Mouse (Mus musculus): ENCODE data around the gene Mrpl44. TPM values are rescaled to one million over a fixed set of nuclear protein-coding genes. Genes with fewer than 3 reads are reported as not detected.

Mrpl44 gene
- polyA plus RNA-seq, 1 experiment = 15.1 TPM

GRCm38 (mm10) chr1:79760656-79761055, 15.2 kb upstream of the Mrpl44 start:
- H3K36me3 ChIP-seq (ENCODE audit: control insufficient read depth, insufficient read depth, low read length) = no peaks in the 10 kb centered on the region
- peak; percentile 8 for DNase-seq
- no peak overlapping the region for H3K27ac ChIP-seq (ENCODE audit: control insufficient read depth, insufficient read depth, low read length)
- H3K27me3 ChIP-seq (ENCODE audit: control insufficient read depth, insufficient read depth, low read length) = no peaks in the 10 kb centered on the region
- 36% methylated on average over 11 of the region's 11 CpGs for WGBS
- peaks cover 17% of the 10 kb centered on the region for H3K4me1 ChIP-seq (replicated peaks; ENCODE audit: control insufficient read depth, insufficient read depth, low read length)
- peak overlapping the region; percentile 95 for H3K4me3 ChIP-seq (ENCODE audit: control insufficient read depth, insufficient read depth, low read length)
- TF ChIP-seq CTCF (IDR thresholded peaks at IDR 0.05; ENCODE audit: borderline replicate concordance, control insufficient read depth, extremely low read depth, insufficient read depth, low read length, poor library complexity) (no peak), POLR2A (IDR thresholded peaks at IDR 0.05; ENCODE audit: control insufficient read depth, extremely low read depth, insufficient read depth, low read length, poor library complexity) (no peak)

GRCm38 (mm10) chr1:79761106-79761916, 14.5 kb upstream of the Mrpl44 start:
- Histone ChIP-seq H3K4me1 (replicated peaks; ENCODE audit: control insufficient read depth, insufficient read depth, low read length) (peaks cover 17% of the 10 kb centered on the region), H3K27me3 (ENCODE audit: control insufficient read depth, insufficient read depth, low read length) (no peaks in the 10 kb centered on the region), H3K27ac (ENCODE audit: control insufficient read depth, insufficient read depth, low read length) (no peak overlapping the region), H3K36me3 (ENCODE audit: control insufficient read depth, insufficient read depth, low read length) (no peaks in the 10 kb centered on the region), H3K4me3 (ENCODE audit: control insufficient read depth, insufficient read depth, low read length) (peak overlapping the region; percentile 95)
- WGBS = 1% methylated on average over 65 of the region's 65 CpGs
- 0 out of 2 replicates have a peak, but pooled peaks have one; percentile 27 for TF ChIP-seq CTCF (IDR thresholded peaks at IDR 0.05; ENCODE audit: borderline replicate concordance, control insufficient read depth, extremely low read depth, insufficient read depth, low read length, poor library complexity)
- TF ChIP-seq POLR2A (IDR thresholded peaks at IDR 0.05; ENCODE audit: control insufficient read depth, extremely low read depth, insufficient read depth, low read length, poor library complexity) = no peak
- peak; percentile 73 for DNase-seq

GRCm38 (mm10) chr1:79761917-79762271, 13.9 kb upstream of the Mrpl44 start:
- Histone ChIP-seq H3K36me3 (ENCODE audit: control insufficient read depth, insufficient read depth, low read length) (no peaks in the 10 kb centered on the region), H3K4me3 (ENCODE audit: control insufficient read depth, insufficient read depth, low read length) (peak overlapping the region; percentile 95), H3K27me3 (ENCODE audit: control insufficient read depth, insufficient read depth, low read length) (no peaks in the 10 kb centered on the region), H3K4me1 (replicated peaks; ENCODE audit: control insufficient read depth, insufficient read depth, low read length) (peaks cover 17% of the 10 kb centered on the region), H3K27ac (ENCODE audit: control insufficient read depth, insufficient read depth, low read length) (no peak overlapping the region; the same call in none of the 2 replicates)
- under 1% methylated on average over 6 of the region's 6 CpGs for WGBS
- TF ChIP-seq CTCF (IDR thresholded peaks at IDR 0.05; ENCODE audit: borderline replicate concordance, control insufficient read depth, extremely low read depth, insufficient read depth, low read length, poor library complexity) (no peak), POLR2A (IDR thresholded peaks at IDR 0.05; ENCODE audit: control insufficient read depth, extremely low read depth, insufficient read depth, low read length, poor library complexity) (no peak)
- no peak for DNase-seq

- 27% methylated on average over 16 of the region's 16 CpGs for WGBS
- Histone ChIP-seq H3K27me3 (ENCODE audit: control insufficient read depth, insufficient read depth, low read length) (no peaks in the 10 kb centered on the region), H3K4me3 (ENCODE audit: control insufficient read depth, insufficient read depth, low read length) (peak overlapping the region; percentile 5; the same call in 1 of the 2 replicates), H3K36me3 (ENCODE audit: control insufficient read depth, insufficient read depth, low read length) (no peaks in the 10 kb centered on the region), H3K27ac (ENCODE audit: control insufficient read depth, insufficient read depth, low read length) (peak overlapping the region; percentile 70), H3K4me1 (replicated peaks; ENCODE audit: control insufficient read depth, insufficient read depth, low read length) (peaks cover 17% of the 10 kb centered on the region)
- TF ChIP-seq CTCF (IDR thresholded peaks at IDR 0.05; ENCODE audit: borderline replicate concordance, control insufficient read depth, extremely low read depth, insufficient read depth, low read length, poor library complexity) (no peak), POLR2A (IDR thresholded peaks at IDR 0.05; ENCODE audit: control insufficient read depth, extremely low read depth, insufficient read depth, low read length, poor library complexity) (no peak)
- DNase-seq = peak; percentile 21
Observed at GRCm38 (mm10) chr1:79762282-79763250, 13.3 kb upstream of the Mrpl44 start.

- DNase-seq = no peak
- WGBS = 93% methylated on average over 2 of the region's 2 CpGs
- Histone ChIP-seq H3K4me1 (replicated peaks; ENCODE audit: control insufficient read depth, insufficient read depth, low read length) (peaks cover 17% of the 10 kb centered on the region), H3K4me3 (ENCODE audit: control insufficient read depth, insufficient read depth, low read length) (no peak overlapping the region), H3K27me3 (ENCODE audit: control insufficient read depth, insufficient read depth, low read length) (no peaks in the 10 kb centered on the region), H3K27ac (ENCODE audit: control insufficient read depth, insufficient read depth, low read length) (no peak overlapping the region), H3K36me3 (ENCODE audit: control insufficient read depth, insufficient read depth, low read length) (no peaks in the 10 kb centered on the region)
- TF ChIP-seq POLR2A (IDR thresholded peaks at IDR 0.05; ENCODE audit: control insufficient read depth, extremely low read depth, insufficient read depth, low read length, poor library complexity) = no peak
- TF ChIP-seq CTCF (IDR thresholded peaks at IDR 0.05; ENCODE audit: borderline replicate concordance, control insufficient read depth, extremely low read depth, insufficient read depth, low read length, poor library complexity) = no peak
Observed at GRCm38 (mm10) chr1:79764031-79764430, 11.8 kb upstream of the Mrpl44 start.

GRCm38 (mm10) chr1:79764483-79764882, 11.3 kb upstream of the Mrpl44 start:
- Histone ChIP-seq H3K4me3 (ENCODE audit: control insufficient read depth, insufficient read depth, low read length) (no peak overlapping the region), H3K4me1 (replicated peaks; ENCODE audit: control insufficient read depth, insufficient read depth, low read length) (peaks cover 17% of the 10 kb centered on the region), H3K27me3 (ENCODE audit: control insufficient read depth, insufficient read depth, low read length) (no peaks in the 10 kb centered on the region), H3K36me3 (ENCODE audit: control insufficient read depth, insufficient read depth, low read length) (no peaks in the 10 kb centered on the region), H3K27ac (ENCODE audit: control insufficient read depth, insufficient read depth, low read length) (no peak overlapping the region)
- DNase-seq = no peak
- TF ChIP-seq CTCF (IDR thresholded peaks at IDR 0.05; ENCODE audit: borderline replicate concordance, control insufficient read depth, extremely low read depth, insufficient read depth, low read length, poor library complexity) (no peak), POLR2A (IDR thresholded peaks at IDR 0.05; ENCODE audit: control insufficient read depth, extremely low read depth, insufficient read depth, low read length, poor library complexity) (no peak)
- WGBS = 91% methylated on average over 1 of the region's 1 CpGs
